Mouse (Mus musculus): ENCODE measurements around the gene Irf6. TPM values are rescaled to one million over a fixed set of nuclear protein-coding genes. Genes with fewer than 3 reads are reported as not detected.
A peak's percentile ranks its signal among the peaks of the same experiment; 100 is the strongest.

Gene Irf6
- polyA plus RNA-seq, 1 experiment = 30.6 TPM

DNA sequence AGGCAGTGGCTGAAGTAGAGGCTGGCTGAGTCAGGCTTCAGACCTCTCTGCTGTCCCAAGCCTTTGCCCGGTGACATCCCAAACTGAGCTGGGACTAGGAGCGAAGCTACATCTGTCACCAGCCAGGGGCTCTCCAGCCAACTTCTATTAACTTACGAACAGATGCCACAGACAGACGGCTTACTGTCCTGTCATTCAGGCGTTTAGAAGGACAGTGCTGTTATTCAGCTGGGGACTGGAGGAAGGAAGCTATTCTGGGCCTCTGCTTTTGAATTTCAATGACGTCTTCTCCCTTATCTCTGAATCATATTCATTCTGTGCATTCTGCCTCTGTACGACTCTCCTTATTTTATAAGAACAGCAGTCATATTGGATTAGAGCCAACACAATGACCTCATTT is 1.8 kb upstream of the Irf6 start:
- no peaks in the 10 kb centered on the region for H3K27me3 ChIP-seq (replicated peaks; ENCODE audit: control insufficient read depth, insufficient read depth, low read length)
- peaks cover 12% of the 10 kb centered on the region for H3K4me1 ChIP-seq (ENCODE audit: control insufficient read depth, insufficient read depth, low read length)
- TF ChIP-seq CTCF (conservative IDR thresholded peaks at IDR 0.05; ENCODE audit: insufficient read depth, insufficient read length, low read depth, low read length) (no peak), POLR2A (IDR thresholded peaks at IDR 0.05; ENCODE audit: low read depth, low read length) (no peak)
- no peaks in the 10 kb centered on the region for H3K36me3 ChIP-seq (ENCODE audit: control insufficient read depth, insufficient read depth, low read length)
- H3K27ac ChIP-seq (ENCODE audit: insufficient read depth, low read depth, low read length) = no peak overlapping the region
- whole genome bisulfite sequencing = 68% methylated on average over 7 of the region's 7 CpGs
- no peak for DNase-seq
- no peak overlapping the region for H3K4me3 ChIP-seq (ENCODE audit: insufficient read depth, low read depth, low read length)

DNA sequence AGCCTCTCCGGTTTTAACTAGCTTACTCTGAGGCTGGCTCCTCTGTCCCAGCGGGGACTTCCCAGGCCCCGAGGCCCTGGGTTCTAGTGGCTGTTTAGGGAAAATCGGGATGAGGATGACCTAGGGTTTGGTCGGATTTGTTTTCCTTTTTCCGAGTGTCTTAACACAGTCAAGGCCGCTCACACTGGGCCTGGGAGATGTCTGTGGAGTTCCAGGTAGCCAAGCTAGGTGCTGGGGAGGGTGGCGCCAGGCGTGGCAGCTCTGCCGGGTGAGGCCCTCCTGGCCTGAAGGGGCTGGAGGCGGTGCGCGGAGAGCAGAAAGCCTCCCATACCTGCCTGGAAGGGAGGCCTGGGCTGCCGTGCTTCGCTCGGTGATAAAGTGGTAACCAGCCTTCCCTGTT is 650 bp downstream of the Irf6 start:
- 16% methylated on average over 16 of the region's 16 CpGs for WGBS
- DNase-seq = peak; percentile 53
- H3K4me1 ChIP-seq (ENCODE audit: control insufficient read depth, insufficient read depth, low read length) = peaks cover 14% of the 10 kb centered on the region
- H3K36me3 ChIP-seq (ENCODE audit: control insufficient read depth, insufficient read depth, low read length) = no peaks in the 10 kb centered on the region
- no peaks in the 10 kb centered on the region for H3K27me3 ChIP-seq (replicated peaks; ENCODE audit: control insufficient read depth, insufficient read depth, low read length)
- H3K27ac ChIP-seq (ENCODE audit: insufficient read depth, low read depth, low read length) = peak overlapping the region; percentile 32; the same call in 1 of the 2 replicates
- no peak for TF ChIP-seq POLR2A (IDR thresholded peaks at IDR 0.05; ENCODE audit: low read depth, low read length)
- no peak for TF ChIP-seq CTCF (conservative IDR thresholded peaks at IDR 0.05; ENCODE audit: insufficient read depth, insufficient read length, low read depth, low read length)
- H3K4me3 ChIP-seq (ENCODE audit: insufficient read depth, low read depth, low read length) = peak overlapping the region; percentile 77

DNA sequence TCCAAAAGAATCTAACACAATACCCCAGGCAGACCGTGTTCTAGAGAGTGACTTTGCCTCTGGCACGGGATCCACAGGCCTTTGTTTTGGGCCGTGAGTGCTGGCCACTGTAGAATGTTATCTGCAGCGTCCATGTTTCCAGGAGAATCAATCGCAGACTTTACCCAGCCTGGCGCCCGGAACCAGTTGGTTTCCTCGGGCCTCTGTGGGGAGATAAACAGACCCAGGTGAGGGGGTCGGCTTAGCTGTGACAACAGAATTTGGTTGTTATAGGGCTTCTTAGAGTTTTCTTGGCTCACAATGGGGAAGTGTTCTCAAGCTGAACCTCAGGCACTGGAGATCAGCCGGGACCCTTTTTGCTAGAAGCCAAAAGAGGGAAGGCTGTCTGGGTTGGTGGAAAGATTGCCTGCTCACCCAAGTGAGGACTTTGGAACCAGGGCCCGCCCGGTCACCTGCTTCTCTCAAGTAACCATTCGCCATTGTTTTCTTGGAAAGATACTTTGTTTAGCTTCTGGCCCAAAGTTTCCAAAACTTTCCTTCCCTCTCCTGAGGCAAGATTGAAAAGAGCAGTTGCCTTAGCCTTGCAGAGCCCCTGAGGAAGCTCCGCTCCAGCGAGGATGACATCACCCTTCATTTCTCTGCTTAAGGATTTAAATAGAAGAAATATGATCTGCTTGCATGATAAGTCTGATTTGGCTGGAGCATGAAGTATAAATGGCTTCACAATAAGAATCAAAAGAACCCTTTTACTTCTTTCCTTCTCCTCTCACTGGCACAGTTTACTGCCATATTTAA is 3.6 kb downstream of the Irf6 start:
- Histone ChIP-seq H3K4me3 (ENCODE audit: insufficient read depth, low read depth, low read length) (no peak overlapping the region), H3K4me1 (ENCODE audit: control insufficient read depth, insufficient read depth, low read length) (peaks cover 20% of the 10 kb centered on the region), H3K27me3 (replicated peaks; ENCODE audit: control insufficient read depth, insufficient read depth, low read length) (no peaks in the 10 kb centered on the region), H3K27ac (ENCODE audit: insufficient read depth, low read depth, low read length) (peak overlapping the region; percentile 2; the same call in 1 of the 2 replicates), H3K36me3 (ENCODE audit: control insufficient read depth, insufficient read depth, low read length) (no peaks in the 10 kb centered on the region)
- 63% methylated on average over 15 of the region's 15 CpGs for WGBS
- TF ChIP-seq POLR2A (IDR thresholded peaks at IDR 0.05; ENCODE audit: low read depth, low read length) (no peak), CTCF (conservative IDR thresholded peaks at IDR 0.05; ENCODE audit: insufficient read depth, insufficient read length, low read depth, low read length) (no peak)
- DNase-seq = peak; percentile 85

DNA sequence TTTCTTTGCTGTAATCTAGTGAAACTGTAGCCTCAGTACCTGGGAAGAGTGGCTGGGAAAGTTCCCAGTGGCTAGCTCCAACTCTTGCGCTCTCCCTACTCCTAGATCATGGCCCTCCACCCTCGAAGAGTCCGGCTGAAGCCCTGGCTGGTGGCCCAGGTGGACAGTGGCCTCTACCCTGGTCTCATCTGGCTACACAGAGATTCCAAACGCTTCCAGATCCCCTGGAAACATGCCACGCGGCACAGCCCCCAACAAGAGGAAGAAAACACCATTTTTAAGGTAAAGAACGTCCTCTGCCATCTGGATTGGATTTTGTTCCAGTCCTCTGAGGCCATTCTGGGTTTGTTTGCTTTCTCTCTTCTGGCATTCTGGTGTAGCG is 4.2 kb downstream of the Irf6 start:
- Histone ChIP-seq H3K36me3 (ENCODE audit: control insufficient read depth, insufficient read depth, low read length) (no peaks in the 10 kb centered on the region), H3K4me1 (ENCODE audit: control insufficient read depth, insufficient read depth, low read length) (peaks cover 20% of the 10 kb centered on the region), H3K4me3 (ENCODE audit: insufficient read depth, low read depth, low read length) (no peak overlapping the region), H3K27ac (ENCODE audit: insufficient read depth, low read depth, low read length) (no peak overlapping the region), H3K27me3 (replicated peaks; ENCODE audit: control insufficient read depth, insufficient read depth, low read length) (no peaks in the 10 kb centered on the region)
- peak; percentile 58 for DNase-seq
- TF ChIP-seq POLR2A (IDR thresholded peaks at IDR 0.05; ENCODE audit: low read depth, low read length) = no peak
- TF ChIP-seq CTCF (conservative IDR thresholded peaks at IDR 0.05; ENCODE audit: insufficient read depth, insufficient read length, low read depth, low read length) = no peak
- WGBS = 63% methylated on average over 8 of the region's 8 CpGs

DNA sequence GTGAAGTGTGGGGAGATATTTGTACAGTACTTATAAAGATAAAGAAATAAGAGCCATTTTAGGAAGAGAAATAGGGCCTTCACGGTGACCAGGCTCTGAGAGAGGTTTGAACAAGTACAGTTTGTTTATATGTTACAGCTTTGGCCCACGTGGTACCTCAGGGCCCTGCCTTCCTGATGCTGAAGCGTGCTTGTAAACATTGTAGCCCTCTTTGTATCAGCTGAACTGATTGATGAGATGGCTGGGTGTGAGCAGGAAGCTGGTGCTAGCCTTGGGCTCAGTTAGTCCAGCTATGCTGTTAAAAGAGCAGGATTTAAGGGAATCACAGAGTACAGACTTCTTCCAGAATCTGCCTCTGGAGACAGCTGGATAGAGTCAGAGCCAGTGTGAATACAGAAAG is 6.3 kb downstream of the Irf6 start:
- WGBS = 71% methylated on average over 3 of the region's 3 CpGs
- no peak overlapping the region for H3K27ac ChIP-seq (ENCODE audit: insufficient read depth, low read depth, low read length)
- DNase-seq = no peak

DNA sequence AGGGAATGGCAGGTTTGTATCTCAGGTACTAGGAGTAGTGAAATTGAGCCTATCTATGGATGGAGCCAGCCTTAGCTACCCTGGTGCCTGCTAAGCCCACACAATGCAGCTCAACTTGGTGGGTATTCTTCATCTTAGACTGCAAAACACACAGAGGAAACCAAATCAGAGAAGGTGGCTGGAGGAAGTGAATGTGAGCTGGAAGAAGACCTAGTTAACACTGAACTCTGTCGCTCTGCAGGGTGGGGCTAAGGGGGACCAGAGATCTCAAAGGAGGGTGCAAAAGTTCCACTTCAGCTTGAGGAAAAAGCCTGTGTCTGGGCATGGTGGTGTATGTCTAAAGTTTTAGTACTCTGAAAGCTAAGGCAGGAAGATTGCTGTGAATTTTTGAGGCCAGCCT is 6.7 kb downstream of the Irf6 start:
- WGBS = 65% methylated on average over 1 of the region's 1 CpGs
- Histone ChIP-seq H3K4me1 (ENCODE audit: control insufficient read depth, insufficient read depth, low read length) (peaks cover 14% of the 10 kb centered on the region; the same call in 1 of the 2 replicates), H3K27me3 (replicated peaks; ENCODE audit: control insufficient read depth, insufficient read depth, low read length) (no peaks in the 10 kb centered on the region), H3K4me3 (ENCODE audit: insufficient read depth, low read depth, low read length) (no peak overlapping the region), H3K27ac (ENCODE audit: insufficient read depth, low read depth, low read length) (no peak overlapping the region), H3K36me3 (ENCODE audit: control insufficient read depth, insufficient read depth, low read length) (no peaks in the 10 kb centered on the region)
- DNase-seq = no peak
- TF ChIP-seq CTCF (conservative IDR thresholded peaks at IDR 0.05; ENCODE audit: insufficient read depth, insufficient read length, low read depth, low read length) (no peak), POLR2A (IDR thresholded peaks at IDR 0.05; ENCODE audit: low read depth, low read length) (no peak)

More for the DNA sequence above, 6.3 kb downstream of the Irf6 start:
- Histone ChIP-seq H3K27me3 (replicated peaks; ENCODE audit: control insufficient read depth, insufficient read depth, low read length) (no peaks in the 10 kb centered on the region), H3K36me3 (ENCODE audit: control insufficient read depth, insufficient read depth, low read length) (no peaks in the 10 kb centered on the region), H3K4me3 (ENCODE audit: insufficient read depth, low read depth, low read length) (no peak overlapping the region), H3K4me1 (ENCODE audit: control insufficient read depth, insufficient read depth, low read length) (peaks cover 18% of the 10 kb centered on the region)
- TF ChIP-seq CTCF (conservative IDR thresholded peaks at IDR 0.05; ENCODE audit: insufficient read depth, insufficient read length, low read depth, low read length) = no peak

DNA sequence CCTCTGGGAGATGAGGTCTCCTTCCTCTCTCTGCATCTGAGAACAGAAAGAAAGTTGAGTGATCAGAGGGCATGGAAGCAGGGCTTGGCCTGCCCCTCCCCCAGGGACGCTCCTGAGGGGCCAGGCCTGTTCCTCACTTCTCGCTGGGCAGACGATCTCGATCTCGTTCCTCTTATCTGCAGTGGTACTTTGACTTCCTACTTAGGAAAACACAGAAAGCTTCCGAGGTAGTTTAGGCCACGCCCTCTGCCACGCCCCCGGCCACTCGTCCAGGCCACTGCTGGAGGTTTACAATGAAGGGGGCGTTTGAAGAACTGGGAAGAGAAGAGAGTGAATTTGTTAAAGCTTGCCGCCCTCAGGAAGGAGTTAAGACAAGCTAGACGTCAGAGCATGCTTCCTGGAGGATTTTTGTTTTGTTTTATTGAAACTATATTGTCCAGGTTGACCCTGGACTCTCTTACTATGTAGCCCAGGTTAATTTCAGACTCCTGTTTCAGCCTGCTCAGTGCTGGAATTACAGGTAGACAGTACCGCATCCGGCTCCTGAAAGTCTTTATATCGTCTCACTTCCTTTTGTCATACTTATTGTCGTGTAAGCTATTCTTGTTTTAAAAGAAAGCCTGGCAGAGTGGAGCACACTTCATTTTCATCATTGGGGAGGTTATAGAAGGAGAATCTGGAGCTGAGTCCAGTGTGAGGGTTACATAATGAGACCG is 7.6 kb downstream of the Irf6 start:
- peaks cover 12% of the 10 kb centered on the region; the same call in 1 of the 2 replicates for H3K4me1 ChIP-seq (ENCODE audit: control insufficient read depth, insufficient read depth, low read length)
- no peaks in the 10 kb centered on the region for H3K36me3 ChIP-seq (ENCODE audit: control insufficient read depth, insufficient read depth, low read length)
- 24% methylated on average over 18 of the region's 18 CpGs for WGBS
- TF ChIP-seq POLR2A (IDR thresholded peaks at IDR 0.05; ENCODE audit: low read depth, low read length) = no peak
- no peak for TF ChIP-seq CTCF (conservative IDR thresholded peaks at IDR 0.05; ENCODE audit: insufficient read depth, insufficient read length, low read depth, low read length)
- H3K27ac ChIP-seq (ENCODE audit: insufficient read depth, low read depth, low read length) = no peak overlapping the region
- peak; percentile 46 for DNase-seq
- H3K4me3 ChIP-seq (ENCODE audit: insufficient read depth, low read depth, low read length) = no peak overlapping the region; the same call in 1 of the 2 replicates
- H3K27me3 ChIP-seq (replicated peaks; ENCODE audit: control insufficient read depth, insufficient read depth, low read length) = no peaks in the 10 kb centered on the region

Data from kidney, adult 2 months (tissue).